Mouse (Mus musculus) E14TG2a.4 (cell line): ENCODE data around the gene Mcmbp.

Experiments used
- CTCF ChIP-seq: conservative IDR thresholded peaks from 2 replicates; pipeline ENCODE4 v1.5.1; 2014; ENCODE audit warnings: low read length
- NANOG ChIP-seq: IDR thresholded peaks from 2 replicates; pipeline ENCODE4 v1.6.1; 2014; ENCODE audit warnings: borderline replicate concordance, low read length, mixed read lengths

- TF ChIP-seq CTCF (no peak), NANOG (no peak)
These were observed 15.1 kb downstream of the Mcmbp start for GRCm38 (mm10) chr7:128725189-128725588.
